Mouse (Mus musculus) intestine, postnatal 0 days (tissue): ENCODE measurements around the gene 1700020N01Rik. TPM values are rescaled to one million over a fixed set of nuclear protein-coding genes. Genes with fewer than 3 reads are reported as not detected.

ENCODE experiments used
- ATAC-seq: fragments of 200-750 bp; cut with Nextera tagmentation; 2 replicates; pipeline ENCODE4 v1.8.0; 2017; ENCODE audit warnings: mild to moderate bottlenecking, moderate TSS enrichment, moderate library complexity
- H3K27ac ChIP-seq: fragments of 300-500 bp; sonication (generic); 2 replicates; pipeline ENCODE4 v1.5.1; 2014; ENCODE audit warnings: mild to moderate bottlenecking, low read depth, low read length, moderate library complexity
- H3K27me3 ChIP-seq: fragments of 300-500 bp; sonication (generic); replicated peaks from 2 replicates; pipeline ENCODE4 v1.6.1; 2014; ENCODE audit warnings: low read length, mixed read lengths; ENCODE audit not compliant: control insufficient read depth, insufficient read depth
- H3K36me3 ChIP-seq: fragments of 300-500 bp; sonication (generic); 2 replicates; pipeline ENCODE4 v1.6.1; 2014; ENCODE audit warnings: mild to moderate bottlenecking, moderate library complexity; ENCODE audit not compliant: control insufficient read depth, insufficient read depth
- H3K4me1 ChIP-seq: fragments of 300-500 bp; sonication (generic); replicated peaks from 2 replicates; pipeline ENCODE4 v1.6.1; 2014; ENCODE audit warnings: antibody characterized with exemption, low read length, mixed read lengths; ENCODE audit not compliant: control insufficient read depth, insufficient read depth
- H3K4me2 ChIP-seq: fragments of 300-500 bp; sonication (generic); replicated peaks from 2 replicates; pipeline ENCODE4 v1.6.1; 2014; ENCODE audit warnings: low read depth, mild to moderate bottlenecking, moderate library complexity
- H3K4me3 ChIP-seq: fragments of 300-500 bp; sonication (generic); 2 replicates; pipeline ENCODE4 v1.5.1; 2014; ENCODE audit warnings: low read depth, low read length
- H3K9ac ChIP-seq: fragments of 300-500 bp; sonication (generic); 2 replicates; pipeline ENCODE4 v1.6.1; 2014; ENCODE audit warnings: mild to moderate bottlenecking, low read depth, low read length
- H3K9me3 ChIP-seq: fragments of 300-500 bp; sonication (generic); 2 replicates; pipeline ENCODE4 v1.6.1; 2016; ENCODE audit warnings: mixed run types; ENCODE audit not compliant: control insufficient read depth
- CTCF ChIP-seq: sonication (generic); IDR thresholded peaks from 2 replicates; pipeline ENCODE4 v1.5.1; 2016; ENCODE audit warnings: low read depth, mild to moderate bottlenecking, control low read depth, antibody characterized with exemption, moderate library complexity
- WGBS: fragments of 180-500 bp; shearing (Covaris S2); extraction: QIAGEN DNeasy Blood & Tissue Kit; methylation state at CpG from one replicate; pipeline ENCODE4 v1.1.7; 2014; 5-methylcytosine and 5-hydroxymethylcytosine counted together
- polyA plus RNA-seq: library from polyadenylated mRNA; unstranded; fragments of >200 nt; fragmentation: Nextera tagmentation; extraction: Ambion mirVana; gene quantifications from 2 replicates; pipeline ENCODE4 v1.2.1, GENCODE M21; 2015

Gene 1700020N01Rik
- polyA plus RNA-seq = 1.4 and 2.1 TPM in 2 replicates

GRCm38 (mm10) chr10:21592896-21593380 lies at the start of gene 1700020N01Rik:
Gene 1700020N01Rik, plus strand, starts transcription at chr10:21593145.
- ATAC-seq = no peak
- H3K9me3 ChIP-seq = no peaks in the 10 kb centered on the region
- no peak within 1 kb of the TSS for H3K27ac ChIP-seq
- H3K9ac ChIP-seq = no peak within 1 kb of the TSS
- H3K27me3 ChIP-seq = no peaks in the 10 kb centered on the region
- TF ChIP-seq CTCF = no peak
- no peaks in the 10 kb centered on the region for H3K4me1 ChIP-seq
- WGBS = 94% methylated on average over 22 of the region's 22 CpGs
- no peak within 1 kb of the TSS for H3K4me3 ChIP-seq
- H3K4me2 ChIP-seq = no peak within 1 kb of the TSS
- H3K36me3 ChIP-seq = no peaks in the 10 kb centered on the region

GRCm38 (mm10) chr10:21543576-21544278 lies 49.2 kb upstream of the 1700020N01Rik start:
- no peak overlapping the region for H3K4me3 ChIP-seq
- no peak overlapping the region for H3K9ac ChIP-seq
- ATAC-seq = no peak
- no peak overlapping the region for H3K4me2 ChIP-seq
- WGBS = 65% methylated on average over 3 of the region's 3 CpGs
- no peak for TF ChIP-seq CTCF
- no peaks in the 10 kb centered on the region for H3K36me3 ChIP-seq
- H3K27me3 ChIP-seq = no peaks in the 10 kb centered on the region
- H3K4me1 ChIP-seq = no peaks in the 10 kb centered on the region
- H3K9me3 ChIP-seq = no peaks in the 10 kb centered on the region
- H3K27ac ChIP-seq = no peak overlapping the region

GRCm38 (mm10) chr10:21544721-21545120 lies 48.2 kb upstream of the 1700020N01Rik start:
- no peak overlapping the region for H3K27ac ChIP-seq
- no peak for ATAC-seq
- WGBS = 81% methylated on average over 4 of the region's 4 CpGs

GRCm38 (mm10) chr10:21545446-21545845 lies 47.5 kb upstream of the 1700020N01Rik start:
- Histone ChIP-seq H3K4me3 (no peak overlapping the region), H3K27ac (no peak overlapping the region), H3K36me3 (no peaks in the 10 kb centered on the region), H3K27me3 (no peaks in the 10 kb centered on the region), H3K4me2 (no peak overlapping the region), H3K9ac (no peak overlapping the region), H3K4me1 (no peaks in the 10 kb centered on the region), H3K9me3 (no peaks in the 10 kb centered on the region)
- ATAC-seq = no peak
- no peak for TF ChIP-seq CTCF
- 48% methylated on average over 6 of the region's 6 CpGs for WGBS

More at GRCm38 (mm10) chr10:21544721-21545120, 48.2 kb upstream of the 1700020N01Rik start:
- no peak overlapping the region for H3K9ac ChIP-seq
- no peak overlapping the region for H3K4me3 ChIP-seq
- H3K9me3 ChIP-seq = no peaks in the 10 kb centered on the region
- no peak for TF ChIP-seq CTCF
- H3K27me3 ChIP-seq = no peaks in the 10 kb centered on the region
- H3K4me1 ChIP-seq = no peaks in the 10 kb centered on the region
- no peaks in the 10 kb centered on the region for H3K36me3 ChIP-seq
- H3K4me2 ChIP-seq = no peak overlapping the region

GRCm38 (mm10) chr10:21548871-21549505 lies 44.0 kb upstream of the 1700020N01Rik start:
- Histone ChIP-seq H3K4me1 (no peaks in the 10 kb centered on the region), H3K9me3 (no peaks in the 10 kb centered on the region), H3K27me3 (no peaks in the 10 kb centered on the region), H3K36me3 (no peaks in the 10 kb centered on the region), H3K4me3 (no peak overlapping the region), H3K9ac (no peak overlapping the region), H3K27ac (no peak overlapping the region), H3K4me2 (no peak overlapping the region)
- WGBS = 71% methylated on average over 9 of the region's 9 CpGs
- no peak for TF ChIP-seq CTCF
- ATAC-seq = no peak

- H3K9ac ChIP-seq = no peak overlapping the region
- peak overlapping the region; percentile 3; the same call in 1 of the 2 replicates for H3K27ac ChIP-seq
- no peak for TF ChIP-seq CTCF
- H3K27me3 ChIP-seq = no peaks in the 10 kb centered on the region
- H3K4me1 ChIP-seq = no peaks in the 10 kb centered on the region
- 79% methylated on average over 8 of the region's 8 CpGs for WGBS
- peak; percentile 79 for ATAC-seq
- no peak overlapping the region for H3K4me2 ChIP-seq
- H3K36me3 ChIP-seq = no peaks in the 10 kb centered on the region
- no peak overlapping the region for H3K4me3 ChIP-seq
- no peaks in the 10 kb centered on the region for H3K9me3 ChIP-seq
Measured at GRCm38 (mm10) chr10:21552967-21553682, 39.8 kb upstream of the 1700020N01Rik start.
